Mouse (Mus musculus): ENCODE results near the gene Mien1. TPM values are rescaled to one million over a fixed set of nuclear protein-coding genes. Genes with fewer than 3 reads are reported as not detected.

The Mien1 gene
- total RNA-seq, 2 experiments from 2014 or later: 97.9 to 99.2 TPM

- no peak for DNase-seq
Observed at GRCm38 (mm10) chr11:98418939-98419547, 19.7 kb downstream of the Mien1 start.

- DNase-seq: no peak
Observed at GRCm38 (mm10) chr11:98418273-98418672, 20.5 kb downstream of the Mien1 start.

- DNase-seq: no peak
Observed at GRCm38 (mm10) chr11:98417074-98417473, 21.7 kb downstream of the Mien1 start.

GRCm38 (mm10) chr11:98414162-98414561, 24.6 kb downstream of the Mien1 start:
- no peak for DNase-seq

- no peak for DNase-seq
Observed at GRCm38 (mm10) chr11:98413731-98414130, 25.1 kb downstream of the Mien1 start.

GRCm38 (mm10) chr11:98412797-98413301, 25.9 kb downstream of the Mien1 start:
- DNase-seq: no peak

GRCm38 (mm10) chr11:98412273-98412796, 26.5 kb downstream of the Mien1 start, which contains the start of gene Erbb2:
Gene Erbb2, plus strand, starts transcription at chr11:98412470.
- DNase-seq: peak in 1 of 2 experiments; percentile 22

GRCm38 (mm10) chr11:98409341-98409822, 29.4 kb downstream of the Mien1 start:
- no peak for DNase-seq

- DNase-seq: no peak
Observed at GRCm38 (mm10) chr11:98408872-98409271, 29.9 kb downstream of the Mien1 start.

GRCm38 (mm10) chr11:98406621-98407020, 32.2 kb downstream of the Mien1 start:
- DNase-seq: no peak

- no peak for DNase-seq
Observed at GRCm38 (mm10) chr11:98400816-98401215, 38.0 kb downstream of the Mien1 start.

- peak; percentile 87 to 92 for DNase-seq
Observed at GRCm38 (mm10) chr11:98400161-98400726, 38.5 kb downstream of the Mien1 start, which contains the start of gene Pgap3. Gene Pgap3, minus strand, starts transcription at chr11:98400490.

- DNase-seq: no peak
Observed at GRCm38 (mm10) chr11:98397946-98398345, 40.8 kb downstream of the Mien1 start.

- no peak for DNase-seq
Observed at GRCm38 (mm10) chr11:98395041-98395440, 43.8 kb downstream of the Mien1 start.

- no peak for DNase-seq
Observed at GRCm38 (mm10) chr11:98394301-98394700, 44.5 kb downstream of the Mien1 start.

- DNase-seq: no peak
Observed at GRCm38 (mm10) chr11:98393317-98393716, 45.5 kb downstream of the Mien1 start.

- DNase-seq: no peak
Observed at GRCm38 (mm10) chr11:98392645-98393044, 46.1 kb downstream of the Mien1 start.

GRCm38 (mm10) chr11:98392034-98392433, 46.8 kb downstream of the Mien1 start:
- no peak for DNase-seq

- DNase-seq: no peak
Observed at GRCm38 (mm10) chr11:98390141-98390540, 48.6 kb downstream of the Mien1 start.

GRCm38 (mm10) chr11:98389221-98389780, 49.5 kb downstream of the Mien1 start:
- peak; percentile 56 to 57 for DNase-seq

GRCm38 (mm10) chr11:98388282-98388681, 50.5 kb downstream of the Mien1 start:
- no peak for DNase-seq
